ENCODE assay signal across 34 mouse cellular contexts in the genomic region with DNA sequence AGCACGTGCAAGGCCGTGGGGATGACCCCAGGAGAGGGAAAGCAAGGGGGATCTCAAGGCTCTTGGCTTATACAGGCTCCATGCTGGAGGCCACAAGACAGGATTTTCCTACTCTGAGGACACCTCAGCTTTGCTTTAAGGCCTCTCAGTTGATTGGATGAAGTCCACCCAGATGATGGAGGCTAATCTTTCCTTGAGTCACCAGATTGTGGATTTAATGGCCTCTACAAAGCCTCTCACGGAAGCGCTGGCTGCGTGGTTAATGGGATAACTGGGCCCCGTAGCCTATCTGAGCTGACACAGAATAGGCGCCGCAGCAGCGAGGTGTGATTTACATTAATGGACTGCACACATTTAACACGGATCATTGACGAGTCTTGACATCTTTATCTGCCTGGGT. TPM values are rescaled to one million over a fixed set of nuclear protein-coding genes. Genes with fewer than 3 reads are reported as not detected.
DNase-seq lines count a peak whose midpoint lies in the region; ATAC-seq and TF ChIP-seq lines count a peak whose summit lies in the region.
"Had no signal": no experiment of that assay in that cellular context is flagged by ENCODE, and none has a peak within 500 bp of the region (broad histone marks: within the 10 kb centered on the region; RNA-seq: fewer than 3 reads in every experiment).

No protein-coding gene starts in this region.

- no peak overlapping the region for H3K9ac ChIP-seq in neural tube, embryonic 12.5 days
- H3K9ac ChIP-seq in midbrain, embryonic 13.5 days (replicated peaks), result no peak overlapping the region
- no peak overlapping the region for H3K9ac ChIP-seq in stomach, postnatal 0 days (ENCODE audit: low read length)
- H3K9ac ChIP-seq: forebrain, postnatal 0 days; limb, embryonic 13.5 days; liver, embryonic 12.5 days had no signal

- no peak overlapping the region for H3K27ac ChIP-seq in neural tube, embryonic 12.5 days
- peak overlapping the region; percentile 40; the same call in 1 of the 2 replicates for H3K27ac ChIP-seq in midbrain, embryonic 13.5 days
- no peak overlapping the region for H3K27ac ChIP-seq in left cerebral cortex, adult 2 months
- no peak overlapping the region for H3K27ac ChIP-seq in stomach, postnatal 0 days (replicated peaks)
- H3K27ac ChIP-seq: embryonic facial prominence, embryonic 10.5 days; hindbrain, postnatal 0 days; limb, embryonic 13.5 days; liver, embryonic 12.5 days had no signal

- TF ChIP-seq EP300 in stomach, postnatal 0 days (optimal IDR thresholded peaks at IDR 0.05), result no peak

- WGBS in neural tube, embryonic 12.5 days, result 66% methylated on average over 11 of the region's 11 CpGs
- WGBS in midbrain, embryonic 13.5 days, result 32% methylated on average over 11 of the region's 11 CpGs
- WGBS in stomach, postnatal 0 days, result 70% methylated on average over 11 of the region's 11 CpGs

- H3K4me3 ChIP-seq in neural tube, embryonic 12.5 days, result no peak overlapping the region
- H3K4me3 ChIP-seq in midbrain, embryonic 13.5 days (replicated peaks), result no peak overlapping the region
- no peak overlapping the region for H3K4me3 ChIP-seq in left cerebral cortex, adult 2 months
- H3K4me3 ChIP-seq in stomach, postnatal 0 days (ENCODE audit: low read depth, low read length), result no peak overlapping the region
- H3K4me3 ChIP-seq: embryonic facial prominence, embryonic 10.5 days; limb, embryonic 13.5 days; liver, embryonic 12.5 days had no signal

- H3K36me3 ChIP-seq in neural tube, embryonic 12.5 days, result no peaks in the 10 kb centered on the region
- H3K36me3 ChIP-seq in midbrain, embryonic 13.5 days, result no peaks in the 10 kb centered on the region
- H3K36me3 ChIP-seq in stomach, postnatal 0 days (ENCODE audit: control insufficient read depth, insufficient read depth, low read length), result no peaks in the 10 kb centered on the region
- H3K36me3 ChIP-seq: embryonic facial prominence, embryonic 10.5 days; limb, embryonic 13.5 days; liver, embryonic 12.5 days had no signal

- no peak for TF ChIP-seq CTCF in left cerebral cortex, adult 2 months (IDR thresholded peaks at IDR 0.05)
- TF ChIP-seq CTCF in stomach, postnatal 0 days (IDR thresholded peaks at IDR 0.05; ENCODE audit: low read depth), result no peak

- no peak for DNase-seq in neural tube, embryonic 10.5 days (ENCODE audit: extremely low spot score, low spot score)
- DNase-seq in retina, adult 2 months (ENCODE audit: low read depth, low spot score), result peak; percentile 50
- no peak for DNase-seq in gastrocnemius, postnatal 25 days
- no peak for DNase-seq in left cerebral cortex, adult 2 months (ENCODE audit: extremely low spot score in 1 of 2, low spot score in 2 of 2)
- DNase-seq in stomach, postnatal 0 days (ENCODE audit: low spot score), result no peak
- DNase-seq: adrenal gland, adult 8-10 months; cerebellum, adult 2 months; forebrain, postnatal 0 days; gastrocnemius, postnatal 14 days; heart, adult 18-20 months; heart, postnatal 36 days; kidney, adult 9 months; kidney, postnatal 14 days; lung, adult 18-20 months; lung, postnatal 10 days; right cerebral cortex, postnatal 25 days; thymus, postnatal 14 days had no signal

- no peaks in the 10 kb centered on the region for H3K4me1 ChIP-seq in neural tube, embryonic 12.5 days
- H3K4me1 ChIP-seq in midbrain, embryonic 13.5 days (replicated peaks), result peaks cover 11% of the 10 kb centered on the region
- no peaks in the 10 kb centered on the region for H3K4me1 ChIP-seq in stomach, postnatal 0 days (replicated peaks; ENCODE audit: control insufficient read depth, insufficient read depth)
- H3K4me1 ChIP-seq: liver, embryonic 12.5 days had no signal

- no peaks in the 10 kb centered on the region for H3K27me3 ChIP-seq in neural tube, embryonic 12.5 days (replicated peaks)
- 0 out of 2 replicates have a peak, but pooled peaks cover 13% of the 10 kb centered on the region for H3K27me3 ChIP-seq in midbrain, embryonic 13.5 days
- no peaks in the 10 kb centered on the region for H3K27me3 ChIP-seq in stomach, postnatal 0 days (ENCODE audit: control insufficient read depth, insufficient read depth, low read length)
- H3K27me3 ChIP-seq: limb, embryonic 13.5 days had no signal

- no peak overlapping the region for H3K4me2 ChIP-seq in neural tube, embryonic 12.5 days (replicated peaks)
- H3K4me2 ChIP-seq in midbrain, embryonic 13.5 days (replicated peaks), result no peak overlapping the region; the same call in 1 of the 2 replicates
- no peak overlapping the region for H3K4me2 ChIP-seq in stomach, postnatal 0 days (replicated peaks; ENCODE audit: low read depth)
- H3K4me2 ChIP-seq: limb, embryonic 13.5 days; liver, embryonic 12.5 days had no signal

- ATAC-seq in neural tube, embryonic 12.5 days (ENCODE audit: low FRiP score, low read depth), result peak; percentile 25; the same call in 1 of the 2 replicates
- ATAC-seq in midbrain, embryonic 13.5 days, result peak; percentile 85
- ATAC-seq in stomach, postnatal 0 days (ENCODE audit: low FRiP score, low TSS enrichment), result no peak
- ATAC-seq: activated CD4-positive, CD25-positive, alpha-beta regulatory T cell, adult 4 months; forebrain, postnatal 0 days; hindbrain, postnatal 0 days; intestine, embryonic 16.5 days; liver, embryonic 12.5 days had no signal

- intact Hi-C loops in left cerebral cortex, adult 2 months (cut with DNase I), result no loop called here

- no peaks in the 10 kb centered on the region for H3K9me3 ChIP-seq in neural tube, embryonic 12.5 days
- 0 out of 2 replicates have a peak, but pooled peaks cover 2% of the 10 kb centered on the region for H3K9me3 ChIP-seq in midbrain, embryonic 13.5 days
- no peaks in the 10 kb centered on the region for H3K9me3 ChIP-seq in stomach, postnatal 0 days (ENCODE audit: control insufficient read depth, low read length)
- H3K9me3 ChIP-seq: embryonic facial prominence, embryonic 10.5 days; limb, embryonic 13.5 days; liver, embryonic 12.5 days had no signal

RNA-seq across cellular contexts. Expression of gene Ifnl2, which starts 14.8 kb away (rescaled TPM):
- not detected in 2 replicates for polyA plus RNA-seq in neural tube, embryonic 12.5 days (2016; fragmentation: Nextera tagmentation; extraction: Ambion mirVana)
- polyA plus RNA-seq in midbrain, embryonic 13.5 days (2015; fragmentation: Nextera tagmentation; extraction: Ambion mirVana), result not detected in 2 replicates
- total RNA-seq in gastrocnemius, postnatal 25 days (2021), result not detected
- not detected for total RNA-seq in left cerebral cortex, adult 2 months (2021)
- polyA plus RNA-seq in stomach, postnatal 0 days (2015; fragmentation: Nextera tagmentation; extraction: Ambion mirVana), result not detected in 2 replicates
- total RNA-seq: forebrain, postnatal 0 days; gastrocnemius, postnatal 14 days; heart, adult 18-20 months; heart, postnatal 36 days; hindbrain, postnatal 0 days; layer of hippocampus, adult 18-20 months; layer of hippocampus, postnatal 25 days; left cerebral cortex, postnatal 25 days; MEL; monocyte, adult 5-6 weeks had no signal
- polyA plus RNA-seq: activated CD4-positive, CD25-positive, alpha-beta regulatory T cell, adult 4 months; C2C12; cerebellum, adult 2 months; embryonic facial prominence, embryonic 10.5 days; forebrain, postnatal 0 days; heart, embryonic 14.5 days; hindbrain, postnatal 0 days; intestine, embryonic 16.5 days; limb, embryonic 13.5 days; liver, embryonic 12.5 days; neural tube, embryonic 14.5 days; spleen, adult 2 months had no signal

RNA-seq across cellular contexts. Expression of gene Ifnl3, which starts 27.2 kb away (rescaled TPM):
- not detected in 2 replicates for polyA plus RNA-seq in neural tube, embryonic 12.5 days (2016; fragmentation: Nextera tagmentation; extraction: Ambion mirVana)
- not detected in 2 replicates for polyA plus RNA-seq in midbrain, embryonic 13.5 days (2015; fragmentation: Nextera tagmentation; extraction: Ambion mirVana)
- total RNA-seq in gastrocnemius, postnatal 25 days (2021), result not detected
- not detected for total RNA-seq in left cerebral cortex, adult 2 months (2021)
- not detected in 2 replicates for polyA plus RNA-seq in stomach, postnatal 0 days (2015; fragmentation: Nextera tagmentation; extraction: Ambion mirVana)
- total RNA-seq: adrenal gland, adult 8-10 months; forebrain, postnatal 0 days; gastrocnemius, postnatal 14 days; heart, adult 18-20 months; heart, postnatal 36 days; hindbrain, postnatal 0 days; layer of hippocampus, adult 18-20 months; layer of hippocampus, postnatal 25 days; left cerebral cortex, postnatal 25 days; MEL; monocyte, adult 5-6 weeks had no signal
- polyA plus RNA-seq: activated CD4-positive, CD25-positive, alpha-beta regulatory T cell, adult 4 months; C2C12; cerebellum, adult 2 months; embryonic facial prominence, embryonic 10.5 days; forebrain, postnatal 0 days; heart, embryonic 14.5 days; hindbrain, postnatal 0 days; intestine, embryonic 16.5 days; limb, embryonic 13.5 days; liver, embryonic 12.5 days; neural tube, embryonic 14.5 days; spleen, adult 2 months had no signal

RNA-seq across cellular contexts. Expression of gene Lrfn1, which starts 43.6 kb away (rescaled TPM):
- polyA plus RNA-seq in neural tube, embryonic 12.5 days (2016; fragmentation: Nextera tagmentation; extraction: Ambion mirVana), result 16.6 and 18.8 TPM in 2 replicates
- 9.1 and 11.8 TPM in 2 replicates for polyA plus RNA-seq in midbrain, embryonic 13.5 days (2015; fragmentation: Nextera tagmentation; extraction: Ambion mirVana)
- under 1 TPM; 0.23 to 0.38 TPM for total RNA-seq in gastrocnemius, postnatal 25 days (2021)
- 100 to 1,000 TPM in 1 of 2 experiments, 10 to 100 TPM in 1; 96.7 to 105 TPM for total RNA-seq in left cerebral cortex, adult 2 months (2021)
- 0.96 and 1.3 TPM in 2 replicates for polyA plus RNA-seq in stomach, postnatal 0 days (2015; fragmentation: Nextera tagmentation; extraction: Ambion mirVana)
- polyA plus RNA-seq: activated CD4-positive, CD25-positive, alpha-beta regulatory T cell, adult 4 months; C2C12 had no signal

RNA-seq across cellular contexts. Expression of gene Sycn, which starts 45.3 kb away (rescaled TPM):
- not detected in 2 replicates for polyA plus RNA-seq in neural tube, embryonic 12.5 days (2016; fragmentation: Nextera tagmentation; extraction: Ambion mirVana)
- not detected in 2 replicates for polyA plus RNA-seq in midbrain, embryonic 13.5 days (2015; fragmentation: Nextera tagmentation; extraction: Ambion mirVana)
- not detected for total RNA-seq in gastrocnemius, postnatal 25 days (2021)
- total RNA-seq in left cerebral cortex, adult 2 months (2021), result not detected
- 87.1 and 87.6 TPM in 2 replicates for polyA plus RNA-seq in stomach, postnatal 0 days (2015; fragmentation: Nextera tagmentation; extraction: Ambion mirVana)
- total RNA-seq: adrenal gland, adult 8-10 months; forebrain, postnatal 0 days; gastrocnemius, postnatal 14 days; heart, adult 18-20 months; heart, postnatal 36 days; hindbrain, postnatal 0 days; layer of hippocampus, adult 18-20 months; layer of hippocampus, postnatal 25 days; left cerebral cortex, postnatal 25 days; MEL; monocyte, adult 5-6 weeks had no signal
- polyA plus RNA-seq: activated CD4-positive, CD25-positive, alpha-beta regulatory T cell, adult 4 months; C2C12; cerebellum, adult 2 months; embryonic facial prominence, embryonic 10.5 days; forebrain, postnatal 0 days; heart, embryonic 14.5 days; hindbrain, postnatal 0 days; limb, embryonic 13.5 days; liver, embryonic 12.5 days; neural tube, embryonic 14.5 days had no signal

RNA-seq across cellular contexts. Expression of gene Nccrp1, which starts 51.6 kb away (rescaled TPM):
- not detected in 2 replicates for polyA plus RNA-seq in neural tube, embryonic 12.5 days (2016; fragmentation: Nextera tagmentation; extraction: Ambion mirVana)
- not detected in 2 replicates for polyA plus RNA-seq in midbrain, embryonic 13.5 days (2015; fragmentation: Nextera tagmentation; extraction: Ambion mirVana)
- total RNA-seq in gastrocnemius, postnatal 25 days (2021), result not detected
- under 1 TPM in 1 of 2 experiments, not detected in 1; 0.30 TPM for total RNA-seq in left cerebral cortex, adult 2 months (2021)
- 20.1 and 27.2 TPM in 2 replicates for polyA plus RNA-seq in stomach, postnatal 0 days (2015; fragmentation: Nextera tagmentation; extraction: Ambion mirVana)
- total RNA-seq: adrenal gland, adult 8-10 months; gastrocnemius, postnatal 14 days; heart, adult 18-20 months; heart, postnatal 36 days; hindbrain, postnatal 0 days; MEL; monocyte, adult 5-6 weeks had no signal
- polyA plus RNA-seq: activated CD4-positive, CD25-positive, alpha-beta regulatory T cell, adult 4 months; C2C12; embryonic facial prominence, embryonic 10.5 days; forebrain, postnatal 0 days; heart, embryonic 14.5 days; limb, embryonic 13.5 days; liver, embryonic 12.5 days had no signal
